ENCODE assay signal across 8 mouse cellular contexts in genomic region chr11:102318576-102319409, GRCm38 (mm10). TPM values are rescaled to one million over a fixed set of nuclear protein-coding genes. Genes with fewer than 3 reads are reported as not detected.
A peak's percentile ranks its signal among the peaks of the same experiment; 100 is the strongest.
DNase-seq lines count a peak whose midpoint lies in the region; ATAC-seq and TF ChIP-seq lines count a peak whose summit lies in the region.

No protein-coding gene starts in this region.

- intact Hi-C loops in left cerebral cortex, postnatal 36 days (cut with DNase I): no loop called here

- no peak for TF ChIP-seq POLR2A in small intestine, adult 2 months (IDR thresholded peaks at IDR 0.05; ENCODE audit: low read depth, low read length)

- H3K4me1 ChIP-seq in embryonic facial prominence, embryonic 15.5 days: peaks cover 25% of the 10 kb centered on the region
- H3K4me1 ChIP-seq in hindbrain, embryonic 10.5 days (replicated peaks): peaks cover 39% of the 10 kb centered on the region
- peaks cover 37% of the 10 kb centered on the region for H3K4me1 ChIP-seq in megakaryocyte, embryonic 14.5 days
- peaks cover 14% of the 10 kb centered on the region for H3K4me1 ChIP-seq in small intestine, adult 2 months (ENCODE audit: control insufficient read depth, insufficient read depth, insufficient read length, low read length)

- peak overlapping the region; percentile 99 for H3K27ac ChIP-seq in embryonic facial prominence, embryonic 15.5 days (replicated peaks)
- peak overlapping the region; percentile 100 for H3K27ac ChIP-seq in hindbrain, embryonic 10.5 days
- peak overlapping the region; percentile 97 for H3K27ac ChIP-seq in small intestine, adult 2 months (ENCODE audit: insufficient read depth, low read depth, low read length)

- DNase-seq in adrenal gland, adult (ENCODE audit: inconsistent age in 2 of 2, low spot score in 1 of 2): peak; percentile 72 to 90
- DNase-seq in hindbrain, embryonic 10.5 days (ENCODE audit: low spot score): peak; percentile 73
- DNase-seq in left cerebral cortex, postnatal 36 days (ENCODE audit: low spot score in 2 of 2): peak; percentile 64 to 65

- peak overlapping the region; percentile 87 for H3K4me2 ChIP-seq in embryonic facial prominence, embryonic 15.5 days (replicated peaks)

- ATAC-seq in CD4-positive, CD25-positive, alpha-beta regulatory T cell, adult 4 months: peak; percentile 8
- ATAC-seq in embryonic facial prominence, embryonic 15.5 days (ENCODE audit: insufficient number of reproducible peaks, low FRiP score, low TSS enrichment, low read depth): no peak
- no peak for ATAC-seq in monocyte, adult 5-6 weeks (replicated peaks; ENCODE audit: insufficient number of reproducible peaks, low FRiP score, low TSS enrichment, poor library complexity, severe bottlenecking)

- WGBS in embryonic facial prominence, embryonic 15.5 days: under 1% methylated on average over 79 of the region's 84 CpGs
- under 1% methylated on average over 84 of the region's 84 CpGs for WGBS in hindbrain, embryonic 10.5 days
- WGBS in small intestine, adult 2 months: under 1% methylated on average over 81 of the region's 84 CpGs

- H3K9me3 ChIP-seq in embryonic facial prominence, embryonic 15.5 days (replicated peaks): no peaks in the 10 kb centered on the region
- no peaks in the 10 kb centered on the region for H3K9me3 ChIP-seq in hindbrain, embryonic 10.5 days
- no peaks in the 10 kb centered on the region for H3K9me3 ChIP-seq in megakaryocyte, embryonic 14.5 days

- peaks cover 16% of the 10 kb centered on the region for H3K36me3 ChIP-seq in embryonic facial prominence, embryonic 15.5 days
- peaks cover 20% of the 10 kb centered on the region for H3K36me3 ChIP-seq in hindbrain, embryonic 10.5 days
- H3K36me3 ChIP-seq in megakaryocyte, embryonic 14.5 days (replicated peaks; ENCODE audit: low read length): peaks cover 23% of the 10 kb centered on the region
- peaks cover 12% of the 10 kb centered on the region for H3K36me3 ChIP-seq in small intestine, adult 2 months (ENCODE audit: control insufficient read depth, insufficient read depth, low read length)

- H3K9ac ChIP-seq in embryonic facial prominence, embryonic 15.5 days: peak overlapping the region; percentile 97

- H3K27me3 ChIP-seq in embryonic facial prominence, embryonic 15.5 days: no peaks in the 10 kb centered on the region
- no peaks in the 10 kb centered on the region; the same call in 1 of the 2 replicates for H3K27me3 ChIP-seq in hindbrain, embryonic 10.5 days (ENCODE audit: insufficient read depth, poor library complexity, severe bottlenecking)
- peaks cover 18% of the 10 kb centered on the region for H3K27me3 ChIP-seq in megakaryocyte, embryonic 14.5 days (replicated peaks)
- no peaks in the 10 kb centered on the region for H3K27me3 ChIP-seq in small intestine, adult 2 months (ENCODE audit: control insufficient read depth, insufficient read depth, low read length)

- no peak for TF ChIP-seq CTCF in small intestine, adult 2 months (IDR thresholded peaks at IDR 0.05; ENCODE audit: extremely low read depth, insufficient read length, insufficient replicate concordance, low read depth, low read length)

- H3K4me3 ChIP-seq in embryonic facial prominence, embryonic 15.5 days (replicated peaks): peak overlapping the region; percentile 86
- H3K4me3 ChIP-seq in hindbrain, embryonic 10.5 days: peak overlapping the region; percentile 100
- H3K4me3 ChIP-seq in megakaryocyte, embryonic 14.5 days (replicated peaks): peak overlapping the region; percentile 92
- peak overlapping the region; percentile 100 for H3K4me3 ChIP-seq in small intestine, adult 2 months (ENCODE audit: low read depth, low read length)

RNA-seq across cellular contexts. Expression of gene Ubtf, which starts 0.7 kb away (rescaled TPM):
- 10 to 100 TPM; 46.1 to 51.1 TPM for polyA plus RNA-seq in CD4-positive, CD25-positive, alpha-beta regulatory T cell, adult 4 months (2017; shearing (Covaris generic))
- polyA plus RNA-seq in embryonic facial prominence, embryonic 15.5 days (2015; fragmentation: Nextera tagmentation; extraction: Ambion mirVana): 86.6 and 87.3 TPM in 2 replicates
- 82.6 and 91.7 TPM in 2 replicates for polyA plus RNA-seq in hindbrain, embryonic 10.5 days (2016; fragmentation: Nextera tagmentation; extraction: Ambion mirVana)
- total RNA-seq in left cerebral cortex, postnatal 36 days (2021): 100 to 1,000 TPM; 114 to 125 TPM
- 46.9 and 85.8 TPM in 2 replicates for polyA plus RNA-seq in megakaryocyte, embryonic 14.5 days (2012; ENCODE audit: insufficient read depth, low replicate concordance)
- polyA plus RNA-seq in small intestine, adult 2 months (2012; rRNA removed): 10.5 and 17.6 TPM in 2 replicates
- total RNA-seq in monocyte, adult 5-6 weeks (2017): 160 to 166 TPM (median 161 TPM) in 3 replicates

RNA-seq across cellular contexts. Expression of gene Atxn7l3, which starts 22.4 kb away (rescaled TPM):
- polyA plus RNA-seq in CD4-positive, CD25-positive, alpha-beta regulatory T cell, adult 4 months (2017; shearing (Covaris generic)): 1 to 10 TPM; 7.2 to 7.3 TPM
- polyA plus RNA-seq in embryonic facial prominence, embryonic 15.5 days (2015; fragmentation: Nextera tagmentation; extraction: Ambion mirVana): 18.4 and 20.0 TPM in 2 replicates
- polyA plus RNA-seq in hindbrain, embryonic 10.5 days (2016; fragmentation: Nextera tagmentation; extraction: Ambion mirVana): 16.8 and 18.7 TPM in 2 replicates
- total RNA-seq in left cerebral cortex, postnatal 36 days (2021): 100 to 1,000 TPM; 227 to 258 TPM
- 64.8 and 80.0 TPM in 2 replicates for polyA plus RNA-seq in megakaryocyte, embryonic 14.5 days (2012; ENCODE audit: insufficient read depth, low replicate concordance)
- 15.1 and 30.2 TPM in 2 replicates for polyA plus RNA-seq in small intestine, adult 2 months (2012; rRNA removed)
- total RNA-seq in monocyte, adult 5-6 weeks (2017): 29.9 to 43.6 TPM (median 29.9 TPM) in 3 replicates

RNA-seq across cellular contexts. Expression of gene Tmub2, which starts 34.1 kb away (rescaled TPM):
- polyA plus RNA-seq in CD4-positive, CD25-positive, alpha-beta regulatory T cell, adult 4 months (2017; shearing (Covaris generic)): 10 to 100 TPM; 64.7 to 80.5 TPM
- 58.3 and 59.5 TPM in 2 replicates for polyA plus RNA-seq in embryonic facial prominence, embryonic 15.5 days (2015; fragmentation: Nextera tagmentation; extraction: Ambion mirVana)
- polyA plus RNA-seq in hindbrain, embryonic 10.5 days (2016; fragmentation: Nextera tagmentation; extraction: Ambion mirVana): 52.3 and 69.6 TPM in 2 replicates
- total RNA-seq in left cerebral cortex, postnatal 36 days (2021): 10 to 100 TPM; 70.8 to 77.7 TPM
- 46.7 and 48.3 TPM in 2 replicates for polyA plus RNA-seq in megakaryocyte, embryonic 14.5 days (2012; ENCODE audit: insufficient read depth, low replicate concordance)
- 29.4 and 60.2 TPM in 2 replicates for polyA plus RNA-seq in small intestine, adult 2 months (2012; rRNA removed)
- total RNA-seq in monocyte, adult 5-6 weeks (2017): 25.7 to 34.3 TPM (median 26.5 TPM) in 3 replicates

RNA-seq across cellular contexts. Expression of gene Slc4a1, which starts 47.2 kb away (rescaled TPM):
- polyA plus RNA-seq in CD4-positive, CD25-positive, alpha-beta regulatory T cell, adult 4 months (2017; shearing (Covaris generic)): not detected
- polyA plus RNA-seq in embryonic facial prominence, embryonic 15.5 days (2015; fragmentation: Nextera tagmentation; extraction: Ambion mirVana): 5.0 and 5.2 TPM in 2 replicates
- polyA plus RNA-seq in hindbrain, embryonic 10.5 days (2016; fragmentation: Nextera tagmentation; extraction: Ambion mirVana): 35.8 and 38.0 TPM in 2 replicates
- under 1 TPM; 0.39 to 0.50 TPM for total RNA-seq in left cerebral cortex, postnatal 36 days (2021)
- polyA plus RNA-seq in megakaryocyte, embryonic 14.5 days (2012; ENCODE audit: insufficient read depth, low replicate concordance): 0.13 and 2.8 TPM in 2 replicates
- not detected in 2 replicates for polyA plus RNA-seq in small intestine, adult 2 months (2012; rRNA removed)
- 2.2 to 10.4 TPM (median 8.0 TPM) in 3 replicates for total RNA-seq in monocyte, adult 5-6 weeks (2017)

RNA-seq across cellular contexts. Expression of gene Asb16, which starts 50.2 kb away (rescaled TPM):
- polyA plus RNA-seq in CD4-positive, CD25-positive, alpha-beta regulatory T cell, adult 4 months (2017; shearing (Covaris generic)): not detected
- 0.12 and 0.26 TPM in 2 replicates for polyA plus RNA-seq in embryonic facial prominence, embryonic 15.5 days (2015; fragmentation: Nextera tagmentation; extraction: Ambion mirVana)
- 0.08 TPM in 1 of 2 replicates, not detected in the other for polyA plus RNA-seq in hindbrain, embryonic 10.5 days (2016; fragmentation: Nextera tagmentation; extraction: Ambion mirVana)
- total RNA-seq in left cerebral cortex, postnatal 36 days (2021): 1 to 10 TPM; 1.2 to 1.7 TPM
- not detected in 2 replicates for polyA plus RNA-seq in megakaryocyte, embryonic 14.5 days (2012; ENCODE audit: insufficient read depth, low replicate concordance)
- 0.29 and 1.8 TPM in 2 replicates for polyA plus RNA-seq in small intestine, adult 2 months (2012; rRNA removed)
- total RNA-seq in monocyte, adult 5-6 weeks (2017): not detected in 3 replicates
